Mouse (Mus musculus) neural tube, embryonic 10.5 days (tissue): ENCODE data around the gene Sppl2b.

Experiments used
- DNase-seq: peaks from one replicate; pipeline ENCODE4 v3.0.0-alpha.2; 2017; ENCODE audit warnings: low spot score; ENCODE audit errors: extremely low spot score

Sppl2b gene

DNA sequence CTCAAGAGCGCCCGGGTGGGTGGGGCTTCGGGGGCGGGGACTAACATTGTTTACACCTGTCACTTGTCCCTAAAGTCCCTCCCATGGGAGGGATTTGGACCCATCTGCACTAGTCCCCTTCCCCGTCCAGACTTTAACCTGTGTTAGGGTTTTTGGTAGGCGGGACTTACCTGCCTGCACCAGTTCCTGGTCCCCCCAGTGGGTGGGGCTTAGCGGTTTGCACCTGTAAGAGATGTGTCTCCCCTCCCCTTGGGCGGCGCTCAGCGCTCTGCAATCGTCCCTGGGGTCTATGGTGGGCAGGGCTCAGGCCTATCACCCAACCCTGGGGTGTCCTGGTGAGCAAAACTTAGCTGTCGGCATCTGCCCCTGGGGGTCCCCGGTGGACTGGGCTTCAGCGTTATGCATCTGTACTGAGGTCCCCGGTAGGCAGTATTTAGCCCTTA, 62.3 kb downstream of the Sppl2b start:
- peak; percentile 32 for DNase-seq

DNA sequence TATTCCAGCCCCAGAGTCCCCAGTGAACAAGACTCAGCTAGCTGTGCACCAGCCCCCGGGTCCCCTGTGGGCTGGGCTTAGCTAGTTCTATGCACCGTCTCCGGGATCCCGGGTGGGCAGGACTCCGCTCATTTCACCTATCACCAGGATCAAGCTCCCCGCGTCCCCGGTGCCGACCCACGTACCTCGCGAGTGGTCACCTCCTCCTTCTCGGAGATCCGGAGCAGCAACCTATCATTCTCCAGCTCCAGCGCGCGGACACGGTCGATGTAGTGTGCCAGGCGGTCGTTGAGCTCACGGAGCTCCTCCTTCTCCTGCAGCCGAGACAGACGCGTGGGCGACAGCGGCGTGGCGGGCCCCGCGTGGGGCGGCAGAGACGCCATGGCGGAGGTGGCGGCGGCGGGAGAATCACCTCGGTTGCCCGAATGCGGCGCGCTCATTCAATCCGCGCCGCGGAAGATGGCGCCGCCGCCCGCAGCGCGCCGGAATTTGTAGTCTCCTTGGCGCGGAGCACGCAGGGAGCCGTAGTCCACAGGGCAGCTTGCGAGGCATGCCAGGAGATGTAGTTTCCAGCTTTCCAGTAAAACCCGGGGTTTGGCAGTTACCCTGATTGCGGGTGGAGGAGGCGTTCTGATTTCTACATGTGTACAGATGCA, 62.8 kb downstream of the Sppl2b start, which contains the start of gene Lmnb2:
Gene Lmnb2 (minus strand): TSS at position 467 of the 656 bp plus-strand sequence.
- peak; percentile 72 for DNase-seq
